Mouse (Mus musculus): ENCODE results near the gene Psmb7. TPM values are rescaled to one million over a fixed set of nuclear protein-coding genes. Genes with fewer than 3 reads are reported as not detected.
A peak's percentile ranks its signal among the peaks of the same experiment; 100 is the strongest.

Gene Psmb7
- total RNA-seq (2014; fragmentation: Nextera tagmentation) (185 and 224 TPM in 2 replicates), total RNA-seq (2017) (385 and 429 TPM in 2 replicates)

- ATAC-seq (replicated peaks; ENCODE audit: low FRiP score, low TSS enrichment, poor library complexity, severe bottlenecking), result peak; percentile 89
Measured at GRCm38 (mm10) chr2:38643625-38644427, at the start of gene Psmb7. Gene Psmb7 (minus strand): TSS chr2:38644087.

DNA sequence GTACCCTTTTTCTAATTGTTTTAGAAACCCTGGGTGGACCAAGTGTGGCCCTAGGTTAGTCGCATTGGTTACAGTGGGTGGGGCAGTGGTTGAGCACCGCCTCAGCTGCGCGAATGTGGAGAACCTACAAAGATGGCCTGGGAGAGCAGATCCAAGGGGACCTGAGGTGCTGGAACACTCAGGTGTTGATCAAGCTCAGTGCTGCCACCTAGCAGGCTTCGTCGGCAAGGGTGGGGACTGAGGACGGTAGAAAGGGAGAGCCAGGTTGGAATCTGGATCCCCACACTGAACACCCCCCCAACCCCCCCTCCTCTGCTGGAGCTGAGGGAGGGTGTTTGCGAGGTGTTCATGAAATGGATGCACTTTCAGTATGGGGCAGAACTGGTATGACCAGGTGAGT is 47.7 kb upstream of the Psmb7 start:
- ATAC-seq (replicated peaks; ENCODE audit: low FRiP score, low TSS enrichment, poor library complexity, severe bottlenecking), result no peak

DNA sequence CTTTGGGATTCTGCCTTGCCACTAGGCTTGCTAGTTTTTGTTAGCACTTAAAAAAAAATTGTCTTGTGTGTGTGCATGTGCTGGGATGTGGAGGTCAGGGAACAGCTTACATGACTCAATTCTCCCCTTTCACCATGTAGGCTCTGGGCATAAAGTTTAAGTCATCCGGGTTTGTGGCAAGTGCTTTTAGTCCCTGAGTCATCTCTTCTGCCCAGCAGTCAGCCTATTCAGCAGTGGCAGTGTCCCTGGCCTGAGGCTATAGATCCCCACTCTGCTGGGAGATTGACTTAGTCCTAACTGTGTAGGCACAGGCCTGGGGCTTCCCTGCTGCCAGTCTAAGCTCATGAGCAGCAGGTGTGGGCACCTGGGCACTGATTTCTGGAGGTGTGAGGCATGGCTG is 46.0 kb upstream of the Psmb7 start:
- ATAC-seq (replicated peaks; ENCODE audit: low FRiP score, low TSS enrichment, poor library complexity, severe bottlenecking), result no peak

DNA sequence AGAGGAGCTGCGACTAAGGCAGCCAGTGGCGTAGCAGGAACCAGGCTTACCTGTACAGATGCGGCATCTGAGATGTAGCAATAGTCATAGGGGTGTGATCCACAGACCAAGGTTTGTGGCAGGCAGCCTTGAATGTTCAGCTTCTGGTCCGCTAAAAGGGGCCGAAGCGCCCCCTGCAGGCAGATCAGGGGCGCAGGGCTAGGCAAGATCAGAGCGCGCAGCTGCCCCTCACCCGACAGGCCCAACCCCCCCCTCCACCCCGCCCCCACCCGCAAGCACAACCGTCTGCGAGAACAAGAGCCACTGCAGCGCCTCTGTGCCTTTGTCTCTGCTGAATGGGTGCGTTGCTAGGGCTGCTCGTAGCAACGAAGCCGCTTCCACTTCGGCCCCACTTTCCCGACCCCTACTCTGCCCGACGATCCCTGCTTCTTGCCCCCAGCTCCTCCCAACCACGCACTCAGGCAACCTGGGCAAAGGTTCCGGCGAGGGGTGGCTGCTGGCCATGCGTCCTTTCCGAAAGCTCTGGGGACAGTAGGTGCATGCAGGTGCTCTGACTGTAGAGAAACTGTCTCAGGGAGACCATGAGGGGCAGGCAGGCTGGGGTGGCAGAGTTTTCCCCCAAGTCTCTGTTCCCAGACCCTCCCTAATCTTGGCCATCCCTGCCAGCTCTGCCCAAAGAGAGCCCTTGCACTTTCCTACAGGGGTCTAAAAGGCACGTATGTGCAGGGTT is 45.1 kb upstream of the Psmb7 start:
- peak; percentile 9; the same call in 1 of the 2 replicates for ATAC-seq (replicated peaks; ENCODE audit: low FRiP score, low TSS enrichment, poor library complexity, severe bottlenecking)

DNA sequence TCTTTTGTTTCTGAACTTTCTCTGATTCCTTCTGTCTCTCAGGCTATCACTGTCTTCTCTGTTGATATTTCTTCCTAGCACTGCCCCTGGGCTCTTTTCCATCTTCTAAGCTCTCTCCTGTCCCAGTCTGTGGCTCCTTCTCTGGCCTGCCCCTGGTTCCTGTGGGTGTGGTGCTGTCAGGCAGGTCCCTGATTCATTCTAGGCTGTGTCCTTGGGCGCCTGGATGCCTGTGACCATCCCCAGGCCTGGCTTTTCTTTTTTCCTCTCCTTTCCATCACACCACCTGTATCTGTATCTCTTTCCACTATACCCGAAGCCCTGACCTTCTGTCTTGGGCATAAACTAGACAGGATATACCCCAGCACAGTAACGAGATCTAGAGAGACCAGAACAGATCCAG is 41.9 kb upstream of the Psmb7 start:
- no peak for ATAC-seq (replicated peaks; ENCODE audit: low FRiP score, low TSS enrichment, poor library complexity, severe bottlenecking)

DNA sequence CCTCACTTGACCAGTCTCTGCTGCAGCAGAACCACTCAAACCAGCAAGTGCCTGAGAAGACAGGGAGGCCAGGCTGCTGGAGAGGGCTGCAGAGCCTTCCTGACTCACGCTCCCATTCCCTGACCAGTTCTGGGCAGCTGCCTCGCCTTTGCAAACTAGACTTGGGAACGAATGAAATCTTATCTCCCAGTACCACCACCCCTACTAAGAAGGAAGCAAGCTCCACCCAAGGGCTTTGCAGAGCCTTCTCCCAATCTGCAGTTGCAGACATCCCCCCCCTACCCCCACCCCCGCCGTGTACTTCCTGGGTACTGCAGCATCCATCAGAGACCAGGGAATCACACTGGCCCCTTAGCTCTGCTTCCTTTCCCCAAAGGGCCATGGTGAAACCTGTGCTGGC is 39.2 kb upstream of the Psmb7 start:
- no peak for ATAC-seq (replicated peaks; ENCODE audit: low FRiP score, low TSS enrichment, poor library complexity, severe bottlenecking)

- no peak for ATAC-seq (replicated peaks; ENCODE audit: low FRiP score, low TSS enrichment, poor library complexity, severe bottlenecking)
Measured at GRCm38 (mm10) chr2:38682209-38682608, 38.3 kb upstream of the Psmb7 start.

DNA sequence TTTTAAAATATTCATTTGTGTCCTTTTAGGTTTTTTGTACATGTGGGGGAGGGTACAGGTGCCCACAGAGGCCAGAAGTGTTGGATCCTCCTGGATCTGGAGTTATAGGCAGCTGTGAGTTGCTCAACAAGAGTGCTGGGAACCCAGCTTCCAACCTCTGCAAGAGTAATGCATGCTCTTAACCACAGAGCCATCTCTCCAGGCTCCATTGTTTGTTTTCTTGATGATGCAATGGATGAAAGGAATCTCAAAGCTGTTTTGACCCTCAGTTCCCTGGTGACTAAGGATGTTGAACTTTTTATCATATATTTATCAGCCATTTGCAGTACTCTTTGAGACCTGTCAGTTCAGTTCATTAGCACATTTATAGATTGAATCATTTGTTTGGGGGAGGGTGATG is 35.1 kb upstream of the Psmb7 start:
- no peak for ATAC-seq (replicated peaks; ENCODE audit: low FRiP score, low TSS enrichment, poor library complexity, severe bottlenecking)

GRCm38 (mm10) chr2:38675366-38675969 is 31.6 kb upstream of the Psmb7 start:
- ATAC-seq (replicated peaks; ENCODE audit: low FRiP score, low TSS enrichment, poor library complexity, severe bottlenecking), result no peak

- no peak for ATAC-seq (replicated peaks; ENCODE audit: low FRiP score, low TSS enrichment, poor library complexity, severe bottlenecking)
Measured at GRCm38 (mm10) chr2:38672496-38672895, 28.6 kb upstream of the Psmb7 start.

- peak; percentile 82 for ATAC-seq (replicated peaks; ENCODE audit: low FRiP score, low TSS enrichment, poor library complexity, severe bottlenecking)
Measured at GRCm38 (mm10) chr2:38668802-38669580, 25.1 kb upstream of the Psmb7 start.

GRCm38 (mm10) chr2:38661398-38661797 is 17.5 kb upstream of the Psmb7 start:
- ATAC-seq (replicated peaks; ENCODE audit: low FRiP score, low TSS enrichment, poor library complexity, severe bottlenecking), result no peak

DNA sequence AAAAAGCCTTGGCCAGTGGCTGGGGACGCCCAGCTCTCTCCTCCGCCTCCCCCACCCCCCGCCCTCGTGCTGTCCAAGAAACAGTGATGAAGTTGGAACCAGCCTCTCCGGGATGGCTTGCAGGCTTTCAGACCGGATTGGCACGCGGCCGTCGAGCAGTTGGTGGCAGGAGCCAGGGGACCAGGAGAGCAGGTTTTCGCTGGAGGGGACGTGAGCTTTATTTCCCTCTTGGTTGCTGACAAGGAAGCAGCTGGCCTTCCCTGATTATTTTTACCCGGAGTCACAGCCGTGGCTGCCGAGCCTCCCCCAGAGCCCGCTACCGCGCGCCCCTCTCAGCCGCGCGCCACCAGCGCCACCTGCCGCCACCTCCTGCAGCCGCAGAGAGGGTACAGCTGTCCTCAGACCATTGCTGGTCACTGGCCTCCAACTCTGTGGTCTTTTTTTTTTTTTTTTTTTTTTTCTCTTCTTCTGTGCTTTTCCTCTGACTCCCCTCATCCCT is 14.5 kb upstream of the Psmb7 start:
- peak; percentile 92 for ATAC-seq (replicated peaks; ENCODE audit: low FRiP score, low TSS enrichment, poor library complexity, severe bottlenecking)

GRCm38 (mm10) chr2:38653694-38654093 is 9.8 kb upstream of the Psmb7 start:
- no peak for ATAC-seq (replicated peaks; ENCODE audit: low FRiP score, low TSS enrichment, poor library complexity, severe bottlenecking)

DNA sequence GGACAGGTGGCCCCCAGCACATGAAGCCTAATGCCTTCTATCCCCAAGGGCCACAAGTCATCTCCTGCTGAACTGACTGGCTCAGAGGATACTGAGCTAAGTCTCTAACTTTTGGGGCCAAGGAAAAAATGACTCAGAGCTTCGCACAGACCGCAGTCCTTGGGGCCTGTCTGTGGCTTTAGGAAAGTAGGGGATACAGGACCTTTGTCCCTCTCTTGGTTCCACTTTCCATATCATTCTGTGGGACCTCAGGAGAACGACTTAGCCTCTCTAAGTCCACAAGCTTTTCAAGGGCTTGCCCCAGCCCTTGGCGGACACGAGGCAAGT is 9.4 kb upstream of the Psmb7 start:
- no peak for ATAC-seq (replicated peaks; ENCODE audit: low FRiP score, low TSS enrichment, poor library complexity, severe bottlenecking)

DNA sequence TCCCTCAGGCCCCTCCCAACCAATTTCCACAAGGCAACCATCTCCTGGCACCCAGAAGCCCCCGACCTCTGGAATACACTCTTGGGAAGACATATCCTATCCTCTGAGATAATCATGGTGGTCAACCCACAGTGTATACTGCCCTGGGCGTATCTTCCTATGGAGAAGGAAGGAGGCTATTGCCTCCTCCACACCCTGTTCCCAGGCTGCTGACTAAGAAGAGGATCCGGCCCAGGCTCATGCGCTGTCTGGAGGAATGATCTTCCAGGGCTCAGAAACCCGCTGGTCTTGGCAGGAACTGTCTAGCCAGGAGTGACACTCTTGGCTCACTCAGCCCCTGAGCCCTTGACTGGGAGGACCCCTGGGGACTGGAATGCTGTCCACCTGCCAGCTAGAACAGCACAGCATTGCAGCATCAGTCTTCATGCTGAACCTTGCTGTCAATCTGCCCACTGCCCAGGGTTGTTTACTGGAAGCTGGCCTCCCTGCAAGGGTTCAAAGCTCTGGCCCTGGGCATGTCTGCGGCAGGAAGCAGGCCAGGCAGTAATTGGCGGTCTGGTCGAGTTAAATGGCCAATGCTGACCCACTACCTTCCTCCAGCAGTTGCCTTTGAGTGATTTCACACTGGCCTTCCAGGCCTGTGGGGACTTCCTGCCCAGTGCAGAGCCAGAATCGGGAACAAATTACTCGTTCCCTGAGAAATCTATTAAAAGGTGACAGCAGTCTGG is 8.8 kb upstream of the Psmb7 start:
- no peak for ATAC-seq (replicated peaks; ENCODE audit: low FRiP score, low TSS enrichment, poor library complexity, severe bottlenecking)

GRCm38 (mm10) chr2:38652098-38652497 is 8.2 kb upstream of the Psmb7 start:
- no peak for ATAC-seq (replicated peaks; ENCODE audit: low FRiP score, low TSS enrichment, poor library complexity, severe bottlenecking)

- ATAC-seq (replicated peaks; ENCODE audit: low FRiP score, low TSS enrichment, poor library complexity, severe bottlenecking), result no peak
Measured at GRCm38 (mm10) chr2:38650340-38650739, 6.5 kb upstream of the Psmb7 start.

DNA sequence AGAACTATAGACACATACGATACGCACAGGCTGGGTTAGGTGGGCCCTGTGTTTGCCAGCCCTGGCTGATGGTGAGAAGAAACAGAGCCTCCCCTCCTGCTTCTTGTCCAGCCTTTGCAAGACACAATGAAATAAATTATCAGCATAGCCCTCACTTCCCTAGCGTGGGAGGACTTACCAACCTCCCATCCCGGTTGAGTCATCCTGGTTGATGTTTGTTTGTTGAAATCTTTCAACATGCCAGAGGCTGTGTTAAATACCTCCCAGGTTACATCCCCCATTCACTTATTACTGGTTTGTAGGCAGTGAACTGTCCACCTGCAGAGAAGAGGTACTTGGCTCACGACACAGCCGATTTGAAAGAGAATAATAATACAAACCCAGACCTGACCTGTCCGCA is 3.8 kb upstream of the Psmb7 start:
- ATAC-seq (replicated peaks; ENCODE audit: low FRiP score, low TSS enrichment, poor library complexity, severe bottlenecking), result no peak

All from megakaryocyte-erythroid progenitor cell, adult 5-6 weeks (primary cell).